Mouse (Mus musculus): ENCODE measurements around the gene Pak1. TPM values are rescaled to one million over a fixed set of nuclear protein-coding genes. Genes with fewer than 3 reads are reported as not detected.
A peak's percentile ranks its signal among the peaks of the same experiment; 100 is the strongest.

The Pak1 gene
- polyA plus RNA-seq (2012; rRNA removed) = 3.1 and 4.7 TPM in 2 replicates

DNA sequence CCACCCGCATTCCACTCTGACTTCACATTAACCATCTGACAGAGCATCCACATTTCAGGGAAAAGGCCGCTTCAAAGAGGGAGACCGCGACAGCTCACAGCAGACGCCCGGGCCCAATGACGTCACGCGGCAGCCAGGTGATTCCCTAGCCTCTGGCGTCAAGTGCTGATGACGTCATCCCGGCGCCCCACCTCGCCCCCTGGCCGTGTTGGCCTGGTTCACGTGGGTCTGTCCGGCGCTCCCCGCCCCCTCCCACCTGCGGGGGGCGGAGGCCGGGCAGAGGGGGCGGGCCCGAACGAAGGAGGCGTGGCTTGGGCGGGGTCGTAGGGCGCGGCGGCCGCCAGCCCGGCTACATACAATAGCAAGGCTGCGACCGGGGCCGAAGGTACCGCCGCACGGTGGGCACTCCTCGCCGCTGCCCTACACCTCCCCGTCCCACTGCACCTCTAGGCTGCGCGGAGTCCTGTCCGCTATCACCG lies at the start of gene Pak1:
Gene Pak1, plus strand, starts transcription at position 352 of the 479 bp plus-strand sequence.
- H3K4me3 ChIP-seq (ENCODE audit: control insufficient read depth, low read depth, low read length) = peak within 1 kb of the TSS; percentile 92
- H3K4me1 ChIP-seq (ENCODE audit: control insufficient read depth, insufficient read depth, low read length) = peaks cover 2% of the 10 kb centered on the region; the same call in 1 of the 2 replicates
- no peaks in the 10 kb centered on the region for H3K36me3 ChIP-seq (ENCODE audit: control insufficient read depth, insufficient read depth, low read length)
- peak; percentile 61 for TF ChIP-seq POLR2A (IDR thresholded peaks at IDR 0.05; ENCODE audit: control insufficient read depth, low read depth, low read length)
- TF ChIP-seq CTCF (IDR thresholded peaks at IDR 0.05; ENCODE audit: control insufficient read depth, insufficient read depth, insufficient replicate concordance, low read depth, low read length) = no peak
- H3K27me3 ChIP-seq (ENCODE audit: control insufficient read depth, insufficient read depth, low read length) = no peaks in the 10 kb centered on the region
- H3K27ac ChIP-seq (ENCODE audit: control insufficient read depth, insufficient read depth, low read depth, low read length) = peak within 1 kb of the TSS; percentile 59; the same call in 1 of the 2 replicates

GRCm38 (mm10) chr7:97740948-97741347 lies 47.4 kb upstream of the Pak1 start:
- peaks cover 11% of the 10 kb centered on the region for H3K4me1 ChIP-seq (ENCODE audit: control insufficient read depth, insufficient read depth, low read length)
- no peak for TF ChIP-seq POLR2A (IDR thresholded peaks at IDR 0.05; ENCODE audit: control insufficient read depth, low read depth, low read length)
- TF ChIP-seq CTCF (IDR thresholded peaks at IDR 0.05; ENCODE audit: control insufficient read depth, insufficient read depth, insufficient replicate concordance, low read depth, low read length) = no peak
- H3K27ac ChIP-seq (ENCODE audit: control insufficient read depth, insufficient read depth, low read depth, low read length) = no peak overlapping the region
- no peaks in the 10 kb centered on the region for H3K27me3 ChIP-seq (ENCODE audit: control insufficient read depth, insufficient read depth, low read length)
- no peak overlapping the region for H3K4me3 ChIP-seq (ENCODE audit: control insufficient read depth, low read depth, low read length)
- H3K36me3 ChIP-seq (ENCODE audit: control insufficient read depth, insufficient read depth, low read length) = no peaks in the 10 kb centered on the region

GRCm38 (mm10) chr7:97741756-97742291 lies 46.5 kb upstream of the Pak1 start:
- H3K4me3 ChIP-seq (ENCODE audit: control insufficient read depth, low read depth, low read length) = no peak overlapping the region
- no peaks in the 10 kb centered on the region for H3K27me3 ChIP-seq (ENCODE audit: control insufficient read depth, insufficient read depth, low read length)
- peaks cover 11% of the 10 kb centered on the region for H3K4me1 ChIP-seq (ENCODE audit: control insufficient read depth, insufficient read depth, low read length)
- TF ChIP-seq CTCF (IDR thresholded peaks at IDR 0.05; ENCODE audit: control insufficient read depth, insufficient read depth, insufficient replicate concordance, low read depth, low read length) = no peak
- no peak for TF ChIP-seq POLR2A (IDR thresholded peaks at IDR 0.05; ENCODE audit: control insufficient read depth, low read depth, low read length)
- no peaks in the 10 kb centered on the region for H3K36me3 ChIP-seq (ENCODE audit: control insufficient read depth, insufficient read depth, low read length)
- no peak overlapping the region for H3K27ac ChIP-seq (ENCODE audit: control insufficient read depth, insufficient read depth, low read depth, low read length)

- Histone ChIP-seq H3K4me3 (ENCODE audit: control insufficient read depth, low read depth, low read length) (no peak overlapping the region), H3K27ac (ENCODE audit: control insufficient read depth, insufficient read depth, low read depth, low read length) (no peak overlapping the region), H3K27me3 (ENCODE audit: control insufficient read depth, insufficient read depth, low read length) (no peaks in the 10 kb centered on the region), H3K36me3 (ENCODE audit: control insufficient read depth, insufficient read depth, low read length) (no peaks in the 10 kb centered on the region), H3K4me1 (ENCODE audit: control insufficient read depth, insufficient read depth, low read length) (peaks cover 2% of the 10 kb centered on the region)
- TF ChIP-seq CTCF (IDR thresholded peaks at IDR 0.05; ENCODE audit: control insufficient read depth, insufficient read depth, insufficient replicate concordance, low read depth, low read length) = peak; percentile 44; the same call in 1 of the 2 replicates
- TF ChIP-seq POLR2A (IDR thresholded peaks at IDR 0.05; ENCODE audit: control insufficient read depth, low read depth, low read length) = no peak
These were observed 43.0 kb upstream of the Pak1 start for GRCm38 (mm10) chr7:97745299-97745698.

GRCm38 (mm10) chr7:97747176-97747707 lies 41.1 kb upstream of the Pak1 start:
- Histone ChIP-seq H3K36me3 (ENCODE audit: control insufficient read depth, insufficient read depth, low read length) (no peaks in the 10 kb centered on the region), H3K4me3 (ENCODE audit: control insufficient read depth, low read depth, low read length) (no peak overlapping the region), H3K27ac (ENCODE audit: control insufficient read depth, insufficient read depth, low read depth, low read length) (no peak overlapping the region), H3K4me1 (ENCODE audit: control insufficient read depth, insufficient read depth, low read length) (peaks cover 2% of the 10 kb centered on the region), H3K27me3 (ENCODE audit: control insufficient read depth, insufficient read depth, low read length) (no peaks in the 10 kb centered on the region)
- TF ChIP-seq CTCF (IDR thresholded peaks at IDR 0.05; ENCODE audit: control insufficient read depth, insufficient read depth, insufficient replicate concordance, low read depth, low read length) (no peak), POLR2A (IDR thresholded peaks at IDR 0.05; ENCODE audit: control insufficient read depth, low read depth, low read length) (no peak)

DNA sequence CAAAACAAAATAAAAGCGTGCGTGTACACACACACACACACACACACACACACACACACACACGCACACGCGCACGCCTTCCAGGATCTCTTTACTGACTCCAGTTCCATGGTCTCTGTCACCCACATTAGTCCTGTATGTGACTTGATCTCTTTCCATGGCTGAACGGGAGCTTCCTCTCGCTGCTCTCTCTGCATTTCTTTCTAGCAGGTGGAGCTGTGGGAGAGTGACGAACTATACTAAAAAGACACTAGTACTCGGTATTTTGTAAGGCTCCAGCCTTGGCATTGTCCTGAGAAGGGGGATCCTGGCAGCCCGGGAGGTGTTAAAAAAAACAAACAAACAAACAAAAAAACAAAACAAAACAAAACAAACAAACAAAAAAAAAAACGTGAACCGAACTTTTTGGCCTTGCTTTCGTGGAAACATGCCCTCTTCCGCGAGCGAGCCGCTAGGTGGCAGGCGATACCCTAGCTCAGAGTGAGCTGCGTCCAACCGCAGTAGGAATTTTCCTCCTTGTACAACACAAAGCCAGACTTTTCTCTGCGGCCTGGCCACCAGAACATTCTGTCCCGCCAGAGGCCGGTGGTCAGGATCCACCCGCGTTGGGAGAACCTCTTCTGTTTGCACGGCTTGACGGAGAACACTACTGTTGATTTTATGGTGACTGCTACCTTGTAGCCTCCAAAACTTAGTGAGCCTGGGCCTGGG lies 40.4 kb upstream of the Pak1 start:
- Histone ChIP-seq H3K4me3 (ENCODE audit: control insufficient read depth, low read depth, low read length) (peak overlapping the region; percentile 41), H3K36me3 (ENCODE audit: control insufficient read depth, insufficient read depth, low read length) (no peaks in the 10 kb centered on the region), H3K27me3 (ENCODE audit: control insufficient read depth, insufficient read depth, low read length) (no peaks in the 10 kb centered on the region), H3K27ac (ENCODE audit: control insufficient read depth, insufficient read depth, low read depth, low read length) (no peak overlapping the region), H3K4me1 (ENCODE audit: control insufficient read depth, insufficient read depth, low read length) (peaks cover 2% of the 10 kb centered on the region)
- TF ChIP-seq POLR2A (IDR thresholded peaks at IDR 0.05; ENCODE audit: control insufficient read depth, low read depth, low read length) = no peak
- TF ChIP-seq CTCF (IDR thresholded peaks at IDR 0.05; ENCODE audit: control insufficient read depth, insufficient read depth, insufficient replicate concordance, low read depth, low read length) = peak; percentile 83; the same call in 1 of the 2 replicates

DNA sequence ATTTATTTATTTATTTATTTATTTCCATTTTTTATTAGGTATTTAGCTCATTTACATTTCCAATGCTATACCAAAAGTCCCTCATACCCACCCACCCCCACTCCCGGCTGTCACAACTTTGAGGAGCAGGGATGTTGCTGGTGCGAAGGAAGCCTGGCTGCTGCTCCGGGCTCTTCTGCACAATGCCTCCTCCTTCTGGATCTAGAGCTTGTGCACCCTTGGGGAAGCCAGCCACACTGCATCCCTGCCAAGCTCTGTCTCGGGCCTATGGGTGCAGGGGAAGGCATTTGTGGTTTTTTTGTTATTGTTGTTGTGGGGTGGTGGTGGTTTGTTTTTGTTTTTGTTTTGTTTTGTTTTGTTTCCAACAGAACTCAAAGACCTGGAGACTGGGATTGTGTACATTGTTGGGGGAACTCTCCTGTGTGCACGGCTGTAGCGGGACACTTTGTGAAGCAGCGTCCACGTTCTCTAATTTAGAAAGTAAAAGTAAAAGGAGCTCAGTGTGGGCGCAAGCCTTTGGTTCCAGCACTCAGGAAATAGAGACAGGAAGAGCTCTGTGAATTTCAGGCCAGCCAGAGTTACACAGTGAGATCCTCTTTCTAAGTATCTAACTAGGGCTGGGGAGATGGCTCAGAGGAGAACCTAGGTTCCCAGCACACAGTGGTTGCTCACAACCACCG lies 39.7 kb upstream of the Pak1 start:
- no peaks in the 10 kb centered on the region for H3K36me3 ChIP-seq (ENCODE audit: control insufficient read depth, insufficient read depth, low read length)
- H3K4me1 ChIP-seq (ENCODE audit: control insufficient read depth, insufficient read depth, low read length) = peaks cover 2% of the 10 kb centered on the region
- no peak for TF ChIP-seq POLR2A (IDR thresholded peaks at IDR 0.05; ENCODE audit: control insufficient read depth, low read depth, low read length)
- TF ChIP-seq CTCF (IDR thresholded peaks at IDR 0.05; ENCODE audit: control insufficient read depth, insufficient read depth, insufficient replicate concordance, low read depth, low read length) = no peak
- H3K4me3 ChIP-seq (ENCODE audit: control insufficient read depth, low read depth, low read length) = peak overlapping the region; percentile 3; the same call in 1 of the 2 replicates
- H3K27me3 ChIP-seq (ENCODE audit: control insufficient read depth, insufficient read depth, low read length) = no peaks in the 10 kb centered on the region
- peak overlapping the region; percentile 3 for H3K27ac ChIP-seq (ENCODE audit: control insufficient read depth, insufficient read depth, low read depth, low read length)

Data from testis, adult 2 months (tissue).